Mouse (Mus musculus) frontal cortex, postnatal 10 days (tissue): ENCODE measurements at regions not wholly inside any gene's neighbourhood (a gene's known extent, or its start where the extent isn't known, plus 50 kb on each side); places are given as distances from the start of the nearest gene placed in this dataset.
"Not testable (repeated sequence)": the region's sequence is repeated elsewhere in the genome, so short reads cannot be mapped to it uniquely, and the experiment has no call there.

Source experiments
- DNase-seq, 2 experiments: peaks; one replicate each; pipeline ENCODE4 v3.0.0; 2022; ENCODE audit warnings: low spot score in 2 of 2, mixed read lengths in 1 of 2

DNA sequence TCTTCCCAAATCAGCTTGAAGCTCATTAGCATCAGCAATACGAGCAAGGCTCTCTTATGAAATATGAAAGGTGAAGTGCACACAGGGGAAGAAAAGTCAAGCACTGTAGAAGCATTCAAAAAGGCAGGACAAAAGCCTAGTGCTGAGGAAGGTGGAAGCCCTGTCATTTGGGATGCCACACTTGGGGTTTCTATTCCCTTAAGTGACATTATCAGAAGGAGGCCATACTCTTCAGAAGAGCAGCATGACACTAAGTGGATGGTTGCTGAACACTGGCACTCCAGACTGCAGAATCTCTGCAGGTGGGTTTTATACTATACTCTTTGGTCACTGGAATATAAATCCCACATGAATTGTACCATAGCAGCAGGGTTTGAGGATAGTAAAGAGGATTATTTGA, 120.4 kb upstream of the Pcsk1 start:
- no peak for DNase-seq

DNA sequence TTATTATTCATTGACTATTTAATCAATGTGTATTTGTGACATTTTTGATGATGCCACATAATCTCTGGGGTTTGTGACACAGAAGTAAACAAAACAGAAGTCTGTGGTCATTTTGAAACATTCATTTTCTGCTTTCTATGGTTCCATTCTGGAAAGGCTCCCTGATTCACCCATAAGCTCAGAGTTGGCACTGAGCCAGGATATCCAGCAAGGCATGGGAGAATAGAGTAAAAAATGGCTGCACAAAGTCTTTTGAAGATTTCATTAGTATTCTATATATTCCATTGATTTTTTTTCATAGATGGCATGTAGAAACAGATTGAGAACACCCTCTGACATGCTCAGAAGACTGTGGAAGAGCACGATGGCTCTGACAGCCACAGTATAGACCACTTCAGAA, 133.8 kb upstream of the Pcsk1 start:
- DNase-seq = no peak

GRCm38 (mm10) chr13:74913655-74914054, 105.0 kb upstream of the Cast start:
- not testable (repeated sequence) for DNase-seq

GRCm38 (mm10) chr13:74903213-74904055, 94.8 kb upstream of the Cast start:
- peak in 1 of 2 experiments; percentile 10 for DNase-seq

DNA sequence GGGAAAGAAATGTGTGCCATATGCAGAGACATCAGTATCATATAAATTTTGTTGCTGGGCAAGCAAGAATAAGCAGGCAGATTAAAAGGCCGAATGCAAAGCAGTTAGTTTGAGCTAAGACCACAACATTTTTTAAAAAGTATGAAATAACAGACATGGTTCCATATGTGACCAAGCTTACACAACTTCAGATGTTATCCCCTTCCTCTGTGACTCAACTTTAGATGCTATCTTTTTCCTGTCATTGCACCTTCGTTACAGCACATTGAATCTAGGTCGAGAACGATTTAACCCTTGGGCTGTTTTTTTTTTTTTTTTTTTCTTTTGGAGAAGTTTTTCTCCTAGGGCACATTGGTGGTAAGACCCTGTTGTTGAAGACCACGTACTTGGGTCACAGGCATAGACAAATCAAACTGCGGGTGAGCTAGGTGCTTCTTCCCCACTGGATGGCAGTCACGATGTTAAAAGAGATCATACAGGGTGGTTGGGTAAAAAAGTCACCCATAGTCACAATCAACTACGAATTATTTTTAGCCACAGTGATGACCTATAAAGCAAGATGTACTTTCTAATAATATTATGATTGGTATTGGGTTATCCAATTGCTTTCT, 81.4 kb upstream of the Cast start:
- no peak for DNase-seq

DNA sequence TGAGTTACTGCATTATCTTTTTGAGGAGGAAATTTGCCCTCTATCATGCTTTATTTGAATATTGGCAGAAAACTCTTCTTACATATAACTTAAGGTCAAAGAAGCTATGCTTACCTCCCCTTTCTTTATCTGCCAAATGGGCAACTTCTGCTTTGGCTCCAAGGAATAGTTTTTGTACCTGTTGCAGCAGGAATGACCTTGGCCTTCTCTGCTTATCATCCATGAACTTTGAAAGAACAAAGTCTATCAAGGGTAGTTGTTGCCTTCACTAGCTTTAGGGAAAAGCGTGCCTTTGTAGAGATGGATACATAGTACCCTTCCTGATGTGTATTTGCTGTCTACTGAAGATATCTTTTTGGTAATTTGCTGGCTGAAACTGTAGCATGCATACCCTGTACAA, 59.1 kb upstream of the Cast start:
- DNase-seq = no peak

GRCm38 (mm10) chr13:74864000-74864399, 55.4 kb upstream of the Cast start:
- no peak for DNase-seq

DNA sequence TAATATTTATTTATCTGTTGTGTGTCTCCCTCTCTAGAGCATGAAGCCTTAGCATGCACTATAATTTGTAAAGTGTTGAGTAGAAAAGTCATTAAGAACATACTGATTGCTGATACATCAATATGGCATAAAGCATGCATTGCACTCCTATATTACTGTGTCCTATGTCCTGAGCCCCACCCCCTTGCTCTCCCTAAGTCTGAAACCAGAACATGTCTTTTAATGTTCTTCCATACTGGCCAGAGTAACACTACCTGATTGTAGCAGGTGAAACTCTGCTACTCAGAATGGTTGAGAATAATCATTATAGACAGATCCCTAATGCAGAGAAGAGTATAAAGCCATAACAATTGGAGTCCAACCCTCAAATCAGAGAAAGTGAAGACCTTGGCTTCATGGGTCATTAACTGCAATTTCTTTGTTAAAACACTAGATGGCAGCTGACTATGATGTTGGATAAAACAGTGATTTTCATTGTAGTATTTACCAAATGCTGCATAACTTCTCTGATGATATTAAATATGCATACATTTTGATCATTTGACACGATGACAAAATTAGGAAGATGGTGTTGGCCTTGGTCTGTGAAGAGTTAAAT, 52.9 kb upstream of the Cast start:
- no peak for DNase-seq
